Mouse (Mus musculus) kidney, embryonic 16.5 days (tissue): Measurements from ENCODE around the gene Mrps36. TPM values are rescaled to one million over a fixed set of nuclear protein-coding genes. Genes with fewer than 3 reads are reported as not detected.
"Not testable (repeated sequence)": the region's sequence is repeated elsewhere in the genome, so short reads cannot be mapped to it uniquely, and the experiment has no call there.

Source experiments
- ATAC-seq: fragments of 200-750 bp; cut with Nextera tagmentation; 2 replicates; pipeline ENCODE4 v1.8.0; 2017; ENCODE audit warnings: moderate TSS enrichment; ENCODE audit not compliant: low FRiP score, low TSS enrichment
- H3K27ac ChIP-seq: fragments of 300-500 bp; sonication (generic); 2 replicates; pipeline ENCODE4 v1.5.1; 2014; ENCODE audit warnings: low read length
- H3K27me3 ChIP-seq: fragments of 300-500 bp; sonication (generic); 2 replicates; pipeline ENCODE4 v1.6.1; 2014; ENCODE audit warnings: low read length, control low read depth, mixed read lengths; ENCODE audit not compliant: insufficient read depth
- H3K36me3 ChIP-seq: fragments of 300-500 bp; sonication (generic); 2 replicates; pipeline ENCODE4 v1.6.1; 2014; ENCODE audit warnings: low read length, control low read depth, mixed read lengths; ENCODE audit not compliant: insufficient read depth
- H3K4me1 ChIP-seq: fragments of 300-500 bp; sonication (generic); 2 replicates; pipeline ENCODE4 v1.6.1; 2014; ENCODE audit warnings: low read length, control low read depth, mixed read lengths; ENCODE audit not compliant: insufficient read depth
- H3K4me2 ChIP-seq: fragments of 300-500 bp; sonication (generic); replicated peaks from 2 replicates; pipeline ENCODE4 v1.6.1; 2014; ENCODE audit warnings: low read depth, low read length
- H3K4me3 ChIP-seq: fragments of 300-500 bp; sonication (generic); 2 replicates; pipeline ENCODE4 v1.5.1; 2014; ENCODE audit warnings: mild to moderate bottlenecking, low read length
- H3K9ac ChIP-seq: fragments of 300-500 bp; sonication (generic); replicated peaks from 2 replicates; pipeline ENCODE4 v1.6.1; 2014; ENCODE audit warnings: low read length
- H3K9me3 ChIP-seq: fragments of 300-500 bp; sonication (generic); 2 replicates; pipeline ENCODE4 v1.6.1; 2016; ENCODE audit warnings: low read length, control low read depth
- WGBS: fragments of 180-500 bp; shearing (Covaris S2); extraction: QIAGEN DNeasy Blood & Tissue Kit; methylation state at CpG from one replicate; pipeline ENCODE4 v1.1.7; 2014; 5-methylcytosine and 5-hydroxymethylcytosine counted together
- polyA plus RNA-seq: library from polyadenylated mRNA; unstranded; fragments of >200 nt; fragmentation: Nextera tagmentation; extraction: Ambion mirVana; gene quantifications from 2 replicates; pipeline ENCODE4 v1.2.1, GENCODE M21; 2015

Mrps36 gene
- polyA plus RNA-seq = 171 and 174 TPM in 2 replicates

- H3K4me2 ChIP-seq = peak within 1 kb of the TSS; percentile 58
- under 1% methylated on average over 52 of the region's 52 CpGs for WGBS
- H3K9me3 ChIP-seq = no peaks in the 10 kb centered on the region
- peak within 1 kb of the TSS; percentile 99 for H3K27ac ChIP-seq
- H3K9ac ChIP-seq = peak within 1 kb of the TSS; percentile 97
- ATAC-seq = peak; percentile 97
- H3K4me3 ChIP-seq = peak within 1 kb of the TSS; percentile 88
- no peaks in the 10 kb centered on the region for H3K27me3 ChIP-seq
- no peaks in the 10 kb centered on the region for H3K36me3 ChIP-seq
- peaks cover 14% of the 10 kb centered on the region; the same call in 1 of the 2 replicates for H3K4me1 ChIP-seq
These were observed at the start of gene Mrps36 for GRCm38 (mm10) chr13:100744036-100744744. Mrps36 (minus strand) TSS chr13:100744659.

GRCm38 (mm10) chr13:100789083-100789482 is 44.6 kb upstream of the Mrps36 start:
- no peak overlapping the region for H3K4me2 ChIP-seq
- no peak for ATAC-seq
- no peaks in the 10 kb centered on the region for H3K9me3 ChIP-seq
- H3K4me1 ChIP-seq = peaks cover 11% of the 10 kb centered on the region
- H3K9ac ChIP-seq = no peak overlapping the region
- no peaks in the 10 kb centered on the region for H3K27me3 ChIP-seq
- H3K27ac ChIP-seq = no peak overlapping the region
- 82% methylated on average over 3 of the region's 3 CpGs for WGBS
- no peaks in the 10 kb centered on the region for H3K36me3 ChIP-seq
- H3K4me3 ChIP-seq = no peak overlapping the region

GRCm38 (mm10) chr13:100788057-100788456 is 43.6 kb upstream of the Mrps36 start:
- H3K36me3 ChIP-seq, H3K9me3 ChIP-seq, ATAC-seq, H3K27me3 ChIP-seq, H3K4me2 ChIP-seq, H3K4me3 ChIP-seq, H3K9ac ChIP-seq, H3K27ac ChIP-seq: not testable (repeated sequence)
- 98% methylated on average over 10 of the region's 14 CpGs for WGBS
- peaks cover 15% of the 10 kb centered on the region for H3K4me1 ChIP-seq

- Histone ChIP-seq H3K36me3 (peaks cover 7% of the 10 kb centered on the region), H3K9me3 (no peaks in the 10 kb centered on the region), H3K27ac (no peak overlapping the region), H3K27me3 (no peaks in the 10 kb centered on the region), H3K4me3 (no peak overlapping the region), H3K4me2 (no peak overlapping the region), H3K9ac (no peak overlapping the region), H3K4me1 (peaks cover 17% of the 10 kb centered on the region)
- WGBS = 70% methylated on average over 6 of the region's 6 CpGs
- no peak for ATAC-seq
These were observed 43.0 kb upstream of the Mrps36 start for GRCm38 (mm10) chr13:100787316-100788010.

- peak; percentile 99 for ATAC-seq
- peaks cover 17% of the 10 kb centered on the region for H3K4me1 ChIP-seq
- peak within 1 kb of the TSS; percentile 77 for H3K4me3 ChIP-seq
- H3K4me2 ChIP-seq = peak within 1 kb of the TSS; percentile 63
- H3K9me3 ChIP-seq = no peaks in the 10 kb centered on the region
- H3K9ac ChIP-seq = peak within 1 kb of the TSS; percentile 81
- under 1% methylated on average over 31 of the region's 35 CpGs for WGBS
- no peaks in the 10 kb centered on the region for H3K27me3 ChIP-seq
- H3K36me3 ChIP-seq = peaks cover 16% of the 10 kb centered on the region
- H3K27ac ChIP-seq = peak within 1 kb of the TSS; percentile 51
These were observed 42.0 kb upstream of the Mrps36 start, which contains the start of gene Ccnb1 for GRCm38 (mm10) chr13:100786414-100786867. Ccnb1 (minus strand) TSS chr13:100786570.

- H3K4me1 ChIP-seq = peaks cover 17% of the 10 kb centered on the region
These were observed 41.5 kb upstream of the Mrps36 start for GRCm38 (mm10) chr13:100785806-100786413.

GRCm38 (mm10) chr13:100777491-100777890 is 33.0 kb upstream of the Mrps36 start:
- H3K4me1 ChIP-seq = peaks cover 14% of the 10 kb centered on the region
- H3K9ac ChIP-seq = no peak overlapping the region
- H3K36me3 ChIP-seq = peaks cover 29% of the 10 kb centered on the region
- H3K9me3 ChIP-seq = no peaks in the 10 kb centered on the region
- H3K27me3 ChIP-seq = no peaks in the 10 kb centered on the region
- no peak overlapping the region for H3K4me2 ChIP-seq
- 81% methylated on average over 3 of the region's 3 CpGs for WGBS
- H3K27ac ChIP-seq = no peak overlapping the region
- ATAC-seq = no peak
- no peak overlapping the region for H3K4me3 ChIP-seq

More at GRCm38 (mm10) chr13:100785806-100786413, 41.5 kb upstream of the Mrps36 start:
- peak; percentile 62; the same call in 1 of the 2 replicates for ATAC-seq
- peak overlapping the region; percentile 63 for H3K4me2 ChIP-seq
- WGBS = under 1% methylated on average over 30 of the region's 30 CpGs
- H3K9me3 ChIP-seq = no peaks in the 10 kb centered on the region
- peaks cover 20% of the 10 kb centered on the region for H3K36me3 ChIP-seq
- H3K4me3 ChIP-seq = peak overlapping the region; percentile 77
- H3K9ac ChIP-seq = peak overlapping the region; percentile 81
- H3K27me3 ChIP-seq = no peaks in the 10 kb centered on the region
- H3K27ac ChIP-seq = peak overlapping the region; percentile 51

- H3K4me1 ChIP-seq = peaks cover 14% of the 10 kb centered on the region
- no peaks in the 10 kb centered on the region for H3K9me3 ChIP-seq
- 59% methylated on average over 6 of the region's 6 CpGs for WGBS
- H3K27ac ChIP-seq = peak overlapping the region; percentile 70; the same call in 1 of the 2 replicates
- H3K9ac ChIP-seq = no peak overlapping the region
- no peak for ATAC-seq
- peak overlapping the region; percentile 91; the same call in 1 of the 2 replicates for H3K4me3 ChIP-seq
- peak overlapping the region; percentile 90 for H3K4me2 ChIP-seq
- peaks cover 29% of the 10 kb centered on the region; the same call in 1 of the 2 replicates for H3K36me3 ChIP-seq
- H3K27me3 ChIP-seq = no peaks in the 10 kb centered on the region
These were observed 32.3 kb upstream of the Mrps36 start for GRCm38 (mm10) chr13:100776710-100777109.

GRCm38 (mm10) chr13:100776056-100776419 is 31.6 kb upstream of the Mrps36 start:
- H3K27me3 ChIP-seq = no peaks in the 10 kb centered on the region
- peaks cover 25% of the 10 kb centered on the region; the same call in 1 of the 2 replicates for H3K36me3 ChIP-seq
- no peak for ATAC-seq
- peaks cover 14% of the 10 kb centered on the region for H3K4me1 ChIP-seq
- H3K9me3 ChIP-seq = no peaks in the 10 kb centered on the region
- 9% methylated on average over 8 of the region's 8 CpGs for WGBS
- H3K4me3 ChIP-seq = peak overlapping the region; percentile 91
- H3K27ac ChIP-seq = peak overlapping the region; percentile 70
- H3K9ac ChIP-seq = peak overlapping the region; percentile 87
- peak overlapping the region; percentile 90 for H3K4me2 ChIP-seq
